Mouse (Mus musculus) spleen, postnatal 4 days (tissue): Measurements from ENCODE around the gene Zmiz1.

Experiments
- DNase-seq, 2 experiments: peaks; one replicate each; pipeline ENCODE4 v3.0.0; 2022; ENCODE audit warnings: low spot score in 2 of 2

Gene Zmiz1

DNA sequence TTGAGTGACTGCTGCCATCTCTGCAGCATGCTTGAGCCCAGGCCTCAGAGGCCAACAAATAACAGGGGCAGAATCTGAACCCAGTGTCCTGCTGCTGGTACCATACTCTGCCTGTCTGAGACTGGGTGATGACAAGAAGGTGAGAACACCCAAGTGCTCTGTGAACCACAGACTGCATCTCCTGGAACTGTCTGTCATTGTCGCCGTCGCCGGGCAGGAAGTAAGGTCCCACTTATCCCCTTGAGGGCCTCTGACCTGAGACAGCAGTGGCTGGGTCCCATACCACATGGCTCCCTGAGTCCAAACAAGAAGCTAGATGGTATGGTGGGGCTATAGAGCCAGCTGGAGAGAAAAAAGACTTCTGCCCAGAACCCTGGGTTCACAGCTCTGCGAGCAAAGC lies 100.9 kb downstream of the Zmiz1 start:
- no peak for DNase-seq

DNA sequence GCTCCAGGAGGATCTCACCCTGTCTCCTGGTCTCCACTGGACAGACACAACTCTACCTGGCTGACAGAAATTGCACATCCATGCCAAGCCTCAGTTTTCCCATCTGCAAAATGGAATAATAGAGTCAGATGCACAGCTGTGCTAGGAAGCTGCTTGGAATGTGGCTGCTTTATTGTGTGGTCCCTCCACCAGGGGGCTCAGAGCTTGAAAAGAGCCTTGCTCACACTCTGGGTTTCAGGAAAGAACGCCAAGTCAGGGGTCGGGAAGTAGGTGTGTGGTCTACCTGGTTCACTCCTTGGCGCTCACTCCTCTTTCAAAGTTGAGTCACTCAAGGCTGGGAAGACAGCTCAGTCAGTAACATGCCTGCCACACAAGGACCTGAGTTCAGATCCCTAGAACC lies 101.9 kb downstream of the Zmiz1 start:
- DNase-seq, result no peak

DNA sequence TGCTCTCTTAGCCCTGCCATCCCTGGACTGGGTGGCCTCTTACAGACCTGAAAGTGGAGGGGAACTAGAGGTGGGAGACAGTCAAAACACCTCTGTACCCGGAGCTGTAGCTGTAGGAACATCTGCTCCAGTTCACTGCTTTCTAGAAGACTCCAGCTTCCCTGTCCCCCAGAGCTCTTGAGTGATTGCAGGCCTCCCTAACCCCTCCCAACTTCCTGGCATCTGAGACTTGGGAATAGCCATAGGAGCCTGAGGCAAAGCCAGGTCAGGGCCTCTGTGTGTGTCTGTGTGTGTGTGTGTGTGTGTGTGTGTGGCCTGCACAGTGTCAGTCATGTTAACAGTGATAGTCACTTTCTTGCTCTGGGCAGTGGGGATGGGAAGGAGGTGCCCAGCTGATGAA lies 102.7 kb downstream of the Zmiz1 start:
- DNase-seq, result no peak

DNA sequence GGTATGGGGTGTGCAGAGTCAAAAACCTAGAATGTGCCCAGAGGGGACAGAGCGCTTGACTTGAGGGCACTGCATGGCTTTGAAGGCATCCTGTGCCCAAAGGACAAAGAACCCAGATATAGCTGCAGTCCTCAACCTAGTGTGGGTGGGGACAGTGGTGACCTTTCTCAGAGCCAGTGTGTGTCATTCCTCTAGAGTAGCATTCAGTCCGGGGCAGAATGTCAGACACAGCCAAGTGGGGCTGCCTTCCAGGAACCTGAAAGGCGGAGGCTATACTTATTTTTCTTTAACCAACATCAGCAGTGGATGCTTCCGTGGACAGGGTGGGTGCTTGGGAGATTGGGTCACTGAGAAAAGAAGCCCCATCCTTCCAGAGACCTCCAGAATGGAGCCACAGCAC lies 103.5 kb downstream of the Zmiz1 start:
- no peak for DNase-seq

DNA sequence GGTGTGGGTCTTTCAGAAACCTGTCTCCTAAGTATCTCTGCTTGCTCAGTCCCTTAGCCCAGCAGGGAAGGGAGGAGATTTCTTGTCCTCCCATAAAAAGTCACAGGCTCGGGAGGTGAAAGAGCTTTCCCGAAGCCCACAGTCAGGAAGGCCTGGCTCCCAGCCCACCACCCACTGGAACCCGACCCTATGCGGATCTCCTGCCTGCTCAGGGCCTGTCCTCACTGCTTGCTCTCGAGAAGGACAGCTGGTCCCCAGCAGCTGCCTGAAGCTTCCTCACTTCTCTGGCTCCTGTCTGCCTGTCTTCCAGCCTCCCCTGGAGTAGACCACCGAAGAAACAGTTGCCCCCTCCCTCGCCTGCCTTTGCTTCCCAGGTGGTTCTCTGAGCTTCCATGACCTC lies 103.9 kb downstream of the Zmiz1 start:
- DNase-seq, result no peak

DNA sequence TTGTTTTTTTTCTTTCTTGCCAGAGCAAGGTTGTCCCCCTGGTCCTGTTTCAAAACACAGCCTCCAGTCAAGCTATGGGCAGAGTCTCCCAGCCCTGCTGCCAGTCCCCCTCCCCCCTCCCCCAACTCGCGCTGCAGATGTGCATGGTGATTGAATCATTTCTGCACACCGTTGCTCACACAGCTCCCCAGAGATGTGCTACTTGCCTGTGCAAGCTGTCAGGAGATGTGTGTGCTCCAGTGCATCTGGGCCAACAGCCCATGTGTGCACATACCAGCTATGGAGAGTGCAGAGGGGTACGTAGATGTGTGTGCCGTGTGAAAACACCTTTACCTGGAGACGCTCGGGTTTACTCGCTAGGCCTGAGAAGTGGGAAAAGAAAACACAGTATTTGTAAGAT lies 105.6 kb downstream of the Zmiz1 start:
- no peak for DNase-seq

DNA sequence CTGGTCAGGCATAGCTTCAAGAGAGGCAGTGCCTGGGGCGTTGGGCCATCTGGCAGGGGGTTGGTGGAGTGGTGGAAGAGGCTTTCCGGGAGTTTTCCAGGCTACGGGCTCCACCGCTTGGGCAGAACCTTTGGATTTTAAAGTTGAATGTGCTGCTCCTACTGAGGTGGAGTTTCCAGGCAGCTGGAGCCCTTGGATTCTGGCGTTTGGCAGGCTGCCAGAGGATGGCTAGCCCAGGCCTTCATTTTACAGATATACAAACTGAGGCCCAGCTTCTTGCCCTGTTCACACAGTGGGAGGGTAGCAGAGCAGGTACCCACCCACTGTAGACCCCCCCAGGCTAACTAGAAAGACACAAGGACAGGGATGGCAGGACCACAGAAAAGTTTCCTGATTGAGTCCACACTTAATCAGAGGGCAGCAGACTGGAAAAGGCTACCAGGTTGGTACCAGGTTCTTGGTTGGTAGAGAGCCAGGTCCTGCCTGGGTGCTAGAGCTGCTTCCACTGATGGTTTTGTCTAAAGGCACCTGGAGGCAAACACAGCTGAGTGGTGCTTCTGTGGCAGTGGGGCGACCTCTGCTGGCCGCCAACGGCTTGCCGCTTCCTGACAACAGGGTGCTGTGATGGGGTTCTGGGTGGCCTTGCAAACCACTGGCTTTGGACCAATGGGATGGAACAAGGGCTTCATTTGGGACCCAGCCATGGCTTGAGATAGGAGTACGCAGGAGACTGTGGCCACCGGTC lies 106.5 kb downstream of the Zmiz1 start:
- peak; percentile 79 to 92 for DNase-seq

DNA sequence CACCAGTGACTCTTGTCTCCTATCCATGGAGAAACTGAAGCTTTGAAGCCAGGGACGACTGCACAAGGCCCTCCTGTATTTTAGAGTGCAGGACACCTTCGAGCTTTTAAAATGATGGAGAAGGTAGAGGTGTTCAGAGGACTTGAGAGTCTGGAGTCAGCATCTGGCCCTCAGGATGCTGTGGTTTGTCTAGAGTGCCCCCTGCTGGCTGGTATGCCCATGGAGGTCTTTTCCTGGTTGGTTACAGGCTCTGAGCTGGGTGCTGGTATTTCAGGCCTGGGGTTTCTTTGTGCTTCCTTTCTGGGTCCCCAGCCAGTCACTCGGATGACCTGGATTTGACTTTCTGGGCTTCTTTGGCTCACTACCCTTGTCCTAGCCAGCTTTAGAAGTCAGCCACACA lies 108.3 kb downstream of the Zmiz1 start:
- peak; percentile 71 to 88 for DNase-seq

DNA sequence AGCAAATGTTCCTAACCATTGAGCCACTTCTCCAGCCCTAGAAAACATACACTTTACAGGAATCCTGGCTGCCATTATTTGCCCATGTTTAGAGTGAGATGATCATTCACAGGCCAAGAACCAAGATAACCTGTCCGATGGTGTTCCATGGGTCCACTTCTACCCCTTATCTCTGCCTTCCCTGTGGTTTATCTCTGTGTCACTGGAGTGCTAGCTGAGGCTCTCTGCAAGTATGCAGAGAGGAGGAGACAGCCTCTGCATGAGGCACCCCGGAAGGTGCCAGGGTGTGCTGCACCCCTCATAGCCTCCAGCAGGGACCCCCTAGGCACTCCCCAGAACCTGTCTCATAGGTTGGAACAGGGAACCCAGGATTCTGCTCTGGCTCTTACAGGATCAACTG lies 108.9 kb downstream of the Zmiz1 start:
- no peak for DNase-seq

DNA sequence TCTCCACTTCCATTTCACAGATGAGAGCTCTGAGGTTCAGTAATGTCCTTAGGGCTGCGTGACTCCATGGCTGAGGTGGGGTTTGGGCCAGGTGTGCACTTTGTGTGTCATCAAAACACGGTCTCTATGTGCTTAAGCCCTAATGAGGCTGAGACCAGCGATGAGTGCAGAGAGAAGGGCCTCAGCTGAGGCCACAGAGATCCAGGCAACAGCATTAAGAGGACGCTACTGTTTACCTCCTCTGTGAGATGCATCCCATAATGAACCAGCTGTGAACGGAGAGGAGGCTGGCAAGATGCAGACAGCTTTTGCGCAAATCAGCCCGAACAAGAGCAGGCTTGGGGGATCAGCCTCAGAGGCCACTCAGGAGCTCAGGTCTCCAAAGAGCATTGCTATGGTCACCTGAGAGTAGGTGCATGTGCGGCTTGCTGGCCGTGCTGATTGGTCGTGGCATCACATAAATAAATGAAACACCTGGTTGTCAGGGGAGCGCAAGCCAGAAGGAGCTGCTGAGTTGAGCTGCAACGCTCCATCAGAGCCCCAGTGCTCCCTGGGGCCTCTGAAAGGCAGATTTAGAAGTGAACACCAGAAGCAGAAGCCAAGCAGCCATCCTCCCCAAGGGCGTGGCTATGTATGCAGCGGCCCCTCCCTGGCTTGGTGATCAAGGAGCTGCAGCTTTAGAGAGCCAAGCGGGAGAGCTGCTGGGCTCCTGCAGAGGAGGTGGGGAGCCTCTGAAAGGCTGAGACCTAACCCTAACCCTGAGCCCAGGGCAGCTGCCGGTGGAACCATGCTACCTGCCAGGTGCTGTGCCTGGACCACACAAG lies 115.3 kb downstream of the Zmiz1 start:
- DNase-seq, result no peak

DNA sequence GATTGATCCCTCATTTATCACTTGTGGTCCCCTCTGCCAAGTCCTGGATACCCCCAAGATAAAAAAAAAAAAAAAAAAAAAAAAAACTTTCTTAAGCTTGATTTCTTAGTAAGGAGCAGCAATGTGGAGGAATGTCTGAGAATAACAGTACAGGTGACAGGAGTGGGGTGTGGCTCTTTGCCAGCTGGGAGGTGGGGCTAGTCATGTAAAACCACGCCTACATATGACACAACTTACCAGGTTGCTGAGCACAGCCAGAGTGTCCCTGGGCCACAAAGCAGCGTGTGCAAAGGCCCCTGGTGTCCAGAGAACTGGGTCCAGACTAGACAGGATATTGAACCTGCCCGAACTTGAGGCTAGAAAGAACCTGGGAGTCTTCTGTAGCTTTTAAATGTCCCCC lies 117.7 kb downstream of the Zmiz1 start:
- no peak for DNase-seq

DNA sequence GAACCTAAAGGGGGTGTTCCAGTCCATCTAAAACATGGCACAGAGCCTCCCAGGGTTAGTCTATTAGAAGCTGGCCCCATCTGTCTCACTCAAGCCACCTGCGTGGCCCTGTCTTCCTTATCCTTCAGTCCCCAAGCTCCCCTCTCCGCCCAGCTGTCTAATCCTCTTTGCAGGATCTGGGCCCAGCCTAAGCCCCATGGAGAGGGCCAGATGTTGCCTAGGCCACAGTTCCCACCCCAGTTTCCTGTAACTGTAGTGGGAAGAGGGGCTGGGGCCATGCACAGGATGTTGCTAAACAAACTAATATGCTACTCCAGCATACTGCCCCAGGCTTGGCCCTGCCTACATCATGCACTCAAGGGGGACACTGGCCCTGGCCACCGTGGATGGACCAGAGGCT lies 118.4 kb downstream of the Zmiz1 start:
- no peak for DNase-seq

DNA sequence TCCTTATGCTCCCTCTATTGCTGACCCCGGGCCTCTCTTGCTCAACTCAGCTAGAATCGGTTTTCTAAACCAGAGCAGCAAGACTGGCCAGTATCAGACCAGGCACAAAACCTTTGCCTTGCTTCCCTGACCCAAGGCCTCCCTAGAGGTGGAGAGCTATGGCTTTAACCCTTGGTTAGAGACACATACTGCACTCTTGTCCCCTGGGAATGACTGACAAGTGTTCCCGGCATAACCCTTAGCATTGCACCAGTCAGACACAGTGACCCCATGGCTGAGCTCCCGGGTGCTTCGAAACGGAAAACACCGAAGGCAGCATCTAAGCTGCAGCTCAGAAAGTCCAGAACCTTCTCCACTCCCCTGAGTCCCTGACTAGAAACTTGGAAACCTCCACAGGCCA lies 120.6 kb downstream of the Zmiz1 start:
- no peak for DNase-seq

DNA sequence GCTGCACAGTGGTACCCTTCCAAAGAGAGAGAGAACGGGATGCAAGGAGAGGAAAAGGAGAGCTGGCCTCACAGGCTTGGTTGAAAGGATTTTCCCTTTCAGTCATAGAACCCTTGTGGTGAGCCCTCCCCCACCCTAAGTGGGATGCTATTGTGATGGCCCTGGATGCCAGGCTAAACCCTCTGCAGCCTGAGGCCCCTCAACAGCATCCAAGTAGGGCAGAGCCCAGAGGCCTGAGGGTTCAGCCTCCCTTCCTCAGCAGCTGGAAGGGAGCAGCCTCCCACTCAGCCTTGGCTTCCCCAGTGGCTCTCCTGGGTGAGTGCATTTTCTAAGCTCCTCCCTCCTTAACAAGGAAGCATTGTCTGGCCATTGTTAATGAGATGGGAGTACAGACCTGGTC lies 121.4 kb downstream of the Zmiz1 start:
- DNase-seq, result no peak

DNA sequence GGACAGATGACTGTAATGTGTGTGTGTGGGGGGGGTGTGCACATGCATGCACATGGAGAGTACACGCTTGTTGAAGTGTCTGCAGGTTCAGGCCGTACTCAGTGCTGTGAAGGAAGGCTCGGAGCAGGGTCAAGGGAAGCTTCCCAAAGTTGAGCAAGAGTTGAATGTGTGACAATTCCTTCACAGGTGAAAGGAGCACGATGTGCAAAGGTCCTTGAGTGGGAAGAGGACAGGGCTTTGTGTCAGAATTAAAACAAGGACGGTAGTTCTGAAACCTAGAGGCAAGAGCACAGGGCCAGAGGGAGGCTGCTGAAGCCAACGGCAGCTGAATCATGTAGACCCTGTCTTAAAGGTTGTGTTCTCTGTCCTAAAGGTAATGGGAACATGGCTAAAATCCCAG lies 123.6 kb downstream of the Zmiz1 start:
- DNase-seq, result no peak

DNA sequence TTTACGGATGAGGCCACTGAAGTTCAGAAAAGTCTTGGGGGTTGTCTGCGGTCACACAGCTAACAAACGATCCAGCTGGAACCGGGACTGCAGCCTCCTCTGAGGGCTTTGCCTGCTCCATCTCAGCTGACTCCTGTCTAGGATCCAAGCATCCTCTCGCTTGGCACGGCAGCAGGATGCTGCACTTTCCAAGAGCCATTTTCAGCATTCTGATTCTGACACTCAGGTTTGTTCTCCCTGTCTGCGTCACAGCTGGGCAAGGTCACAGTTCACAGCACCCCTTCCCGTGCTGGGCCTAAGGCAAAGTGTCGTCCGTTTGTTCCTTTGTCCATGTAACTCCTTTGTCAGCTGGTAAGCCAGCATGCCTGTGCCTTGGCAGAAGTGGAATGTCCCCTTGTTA lies 124.9 kb downstream of the Zmiz1 start:
- no peak for DNase-seq

DNA sequence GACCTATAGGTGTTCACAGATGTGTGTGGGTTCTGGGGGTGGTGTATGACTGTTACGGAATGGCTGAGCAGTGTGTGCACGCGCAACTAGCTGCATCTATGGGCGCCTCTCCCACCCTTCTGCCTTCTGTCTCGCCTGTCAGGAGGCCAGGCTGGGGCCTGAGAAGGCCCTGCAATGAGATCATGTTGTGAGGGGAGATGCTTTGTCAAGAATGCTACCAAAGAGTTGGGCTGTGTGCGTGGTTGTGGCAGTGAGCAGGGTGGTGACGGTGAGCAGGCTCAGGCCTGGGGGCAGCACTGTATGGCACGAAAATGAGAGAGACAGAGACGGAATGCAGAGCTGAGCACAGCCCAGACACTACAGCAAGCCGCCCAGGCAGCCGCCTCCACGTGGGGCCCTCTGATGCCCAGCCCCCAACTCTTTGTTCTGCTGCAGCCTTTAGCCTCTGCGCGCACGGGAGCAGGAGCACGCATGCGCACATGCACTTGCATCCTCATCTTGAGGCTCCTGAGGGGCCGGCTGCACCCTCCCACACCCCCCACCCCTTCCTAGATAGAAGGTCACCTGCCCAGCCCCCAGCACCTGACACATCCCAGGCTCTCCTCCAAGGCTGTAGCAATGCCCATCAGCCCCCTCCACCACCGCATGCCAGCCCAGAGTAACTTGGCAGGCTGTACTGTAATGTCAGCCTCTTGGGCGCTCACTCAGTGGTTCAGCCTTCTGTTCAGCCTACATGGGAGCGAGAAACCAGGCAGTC lies 126.7 kb downstream of the Zmiz1 start:
- DNase-seq, result no peak

DNA sequence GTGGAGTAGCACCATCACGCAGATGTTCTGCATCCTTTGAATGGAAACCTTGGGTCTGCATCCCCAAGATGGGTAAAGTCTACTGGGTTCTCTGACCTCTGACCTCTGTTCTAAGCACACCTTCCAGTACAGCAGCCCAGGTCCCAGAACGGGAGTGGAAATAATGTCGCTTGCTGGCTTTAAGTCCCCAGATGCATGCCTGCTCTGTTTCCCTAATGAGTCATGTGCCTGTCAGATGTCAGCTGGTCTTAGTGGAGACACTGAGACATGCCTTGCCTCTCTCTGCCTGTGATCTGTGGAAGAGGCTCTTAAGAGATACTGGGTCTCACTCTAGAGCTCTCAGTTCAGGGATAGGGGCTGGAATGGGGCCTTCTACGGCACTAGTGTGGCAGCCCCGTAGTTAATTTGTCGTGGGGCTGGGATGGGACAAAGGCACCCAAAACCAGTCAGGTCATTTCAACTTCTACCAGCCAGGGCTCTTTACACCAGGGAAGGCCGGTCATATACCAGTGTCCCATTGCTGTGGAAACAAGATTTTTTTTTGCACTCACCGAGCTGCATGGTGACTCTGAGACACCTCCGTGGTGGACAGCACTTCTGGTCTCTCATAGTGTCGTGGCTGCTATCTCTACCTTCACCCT lies 128.0 kb downstream of the Zmiz1 start:
- no peak for DNase-seq

DNA sequence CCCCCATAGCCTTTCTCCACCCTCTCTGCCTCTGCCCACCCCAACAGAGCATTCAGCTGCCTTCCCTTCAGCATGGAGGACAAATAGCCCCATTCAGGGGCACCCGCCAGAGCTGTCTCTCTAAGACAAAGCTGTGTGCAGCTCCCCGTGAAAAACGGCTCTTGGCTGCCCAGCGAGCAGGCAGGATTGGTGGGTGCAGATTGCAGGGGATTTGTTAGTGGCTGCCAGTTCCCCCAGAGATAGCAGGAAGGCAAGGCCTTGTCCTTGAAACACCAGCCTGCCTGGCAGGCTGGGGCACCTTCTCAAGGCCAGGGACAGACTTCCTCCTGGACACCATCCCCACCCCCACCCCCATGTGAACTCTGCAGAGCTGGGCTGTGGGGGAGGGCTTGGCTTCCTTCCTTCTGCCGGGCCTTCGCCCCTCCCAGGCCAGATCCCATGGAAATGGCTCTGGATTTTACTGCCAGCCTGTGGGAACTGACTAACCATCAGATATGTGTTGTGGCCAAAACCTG lies 128.6 kb downstream of the Zmiz1 start:
- no peak for DNase-seq

DNA sequence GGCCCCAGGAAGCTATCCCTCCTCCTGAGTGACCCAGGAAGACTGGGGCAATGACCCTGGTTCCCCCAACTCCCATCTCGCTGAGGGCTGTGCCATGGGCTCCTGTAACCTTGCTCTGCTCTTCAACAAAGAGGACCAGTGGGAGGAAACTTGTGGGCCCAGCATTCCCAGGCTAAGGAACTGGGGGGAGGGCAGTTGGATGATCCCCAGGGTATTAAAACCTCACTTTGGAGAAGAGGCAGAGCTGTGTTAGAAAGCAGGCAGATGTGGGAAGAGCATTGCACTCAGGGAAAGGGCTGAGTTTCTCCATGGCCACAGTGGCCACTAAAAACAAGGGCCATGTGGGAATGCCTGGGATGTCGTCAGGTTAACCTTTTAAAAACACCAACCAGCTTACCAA lies 129.2 kb downstream of the Zmiz1 start:
- no peak for DNase-seq

DNA sequence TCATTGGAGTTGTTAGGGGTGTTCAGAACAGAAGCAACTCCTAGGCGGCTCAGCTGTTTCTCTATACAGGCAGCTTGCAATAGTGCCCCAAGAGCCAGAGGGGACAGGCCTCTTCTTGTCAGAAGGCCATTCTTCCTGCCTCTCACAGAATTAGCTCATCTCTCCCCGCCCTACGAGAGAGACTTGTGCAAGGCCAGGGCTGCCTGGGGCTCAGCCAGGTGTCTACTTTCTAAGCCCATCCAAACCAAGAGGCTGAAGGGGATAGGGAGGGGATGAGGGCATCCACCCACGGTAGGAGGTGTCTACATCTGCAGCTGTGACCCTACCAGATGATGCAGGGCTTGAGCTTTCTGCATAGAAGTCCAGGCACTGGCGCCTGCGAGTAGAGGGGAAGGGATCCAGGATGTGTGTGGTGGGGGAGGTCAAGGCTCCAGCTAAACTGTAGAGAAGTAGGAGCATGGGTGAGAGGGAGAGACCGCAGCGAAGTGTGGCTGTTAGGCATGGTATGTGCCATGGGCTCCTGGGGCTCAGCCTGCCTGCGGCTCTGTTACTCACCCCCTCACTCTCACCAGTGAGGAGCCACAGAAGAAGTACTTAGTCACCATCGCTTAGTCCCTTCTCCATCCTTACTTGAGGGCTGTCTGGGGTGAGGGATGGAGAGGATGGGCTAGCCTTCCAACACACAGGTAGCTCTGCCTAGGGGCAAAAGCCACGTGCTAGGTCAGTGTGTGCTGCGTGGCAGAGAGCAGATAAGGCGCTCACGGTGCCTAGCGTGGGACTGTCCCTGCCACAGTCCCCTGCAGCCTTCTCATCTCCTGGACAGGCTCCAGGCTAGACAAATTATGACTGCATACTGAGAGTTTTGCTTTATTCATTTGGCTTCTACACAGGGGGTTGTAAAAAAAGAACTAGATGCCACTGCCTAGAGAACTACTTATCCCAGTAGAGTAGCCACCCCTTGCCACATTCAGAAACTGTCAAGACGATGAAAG lies 130.3 kb downstream of the Zmiz1 start:
- no peak for DNase-seq
